Mouse (Mus musculus) E14TG2a.4 (cell line): ENCODE measurements around the gene Optn.

ENCODE experiments used
- CTCF ChIP-seq: conservative IDR thresholded peaks from 2 replicates; pipeline ENCODE4 v1.5.1; 2014; ENCODE audit warnings: low read length
- NANOG ChIP-seq: IDR thresholded peaks from 2 replicates; pipeline ENCODE4 v1.6.1; 2014; ENCODE audit warnings: borderline replicate concordance, low read length, mixed read lengths
- POU5F1 ChIP-seq: IDR thresholded peaks from 2 replicates; pipeline ENCODE4 v1.6.1; 2014; ENCODE audit warnings: low read length, borderline replicate concordance

DNA sequence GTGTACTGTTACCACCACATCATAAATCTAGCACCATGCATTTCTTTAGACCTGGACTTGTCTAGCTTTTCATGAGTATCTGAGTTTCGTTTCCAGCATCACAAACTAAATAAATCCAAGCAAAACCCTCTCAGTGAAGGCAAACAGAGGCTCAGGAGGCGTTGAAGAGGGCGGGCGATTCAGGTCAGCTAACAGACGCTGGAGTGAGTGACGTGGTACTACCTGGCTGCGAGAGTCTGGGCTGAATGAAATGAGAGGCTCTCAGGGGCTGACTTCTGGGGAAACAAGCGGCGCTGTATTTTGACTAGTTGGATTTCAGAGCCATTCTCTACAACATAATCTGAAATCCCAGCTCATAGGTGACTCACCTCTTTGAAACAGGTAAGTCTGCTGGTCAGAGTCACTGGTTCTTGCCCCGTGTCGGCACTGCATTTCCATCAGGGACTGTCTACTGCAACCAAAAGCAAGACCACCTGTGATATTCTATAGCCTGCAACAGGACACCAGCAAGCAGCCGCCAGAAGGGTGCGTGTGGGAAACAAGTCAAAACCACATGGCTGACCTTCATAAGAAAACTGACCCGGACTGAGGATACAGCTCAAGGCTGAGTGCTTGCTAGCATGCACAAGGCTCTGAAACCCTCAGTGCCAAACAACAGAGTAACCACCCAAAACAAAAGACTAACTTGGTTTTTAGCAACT lies 40.0 kb downstream of the Optn start:
- TF ChIP-seq CTCF (no peak), NANOG (no peak), POU5F1 (no peak)
